Mouse (Mus musculus) testis, adult 2 months (tissue): Measurements from ENCODE around the gene Zfp655. TPM values are rescaled to one million over a fixed set of nuclear protein-coding genes. Genes with fewer than 3 reads are reported as not detected.
"Not testable (repeated sequence)": the region's sequence is repeated elsewhere in the genome, so short reads cannot be mapped to it uniquely, and the experiment has no call there.

ENCODE experiments used
- H3K27ac ChIP-seq: fragments of 200-500 bp; 2 replicates; pipeline ENCODE4 v1.5.1; 2012; ENCODE audit warnings: low read depth, low read length; ENCODE audit not compliant: control insufficient read depth, insufficient read depth
- H3K27me3 ChIP-seq: fragments of 200-500 bp; 2 replicates; pipeline ENCODE4 v1.6.1; 2012; ENCODE audit warnings: mild to moderate bottlenecking, low read length, moderate library complexity; ENCODE audit not compliant: control insufficient read depth, insufficient read depth
- H3K36me3 ChIP-seq: fragments of 200-500 bp; 2 replicates; pipeline ENCODE4 v1.6.1; 2012; ENCODE audit warnings: mild to moderate bottlenecking, low read length; ENCODE audit not compliant: control insufficient read depth, insufficient read depth
- H3K4me1 ChIP-seq: fragments of 200-500 bp; 2 replicates; pipeline ENCODE4 v1.6.1; 2012; ENCODE audit warnings: low read length; ENCODE audit not compliant: control insufficient read depth, insufficient read depth
- H3K4me3 ChIP-seq: fragments of 200-500 bp; 2 replicates; pipeline ENCODE4 v1.5.1; 2012; ENCODE audit warnings: low read depth, mild to moderate bottlenecking, low read length, moderate library complexity, mixed read lengths; ENCODE audit not compliant: control insufficient read depth
- CTCF ChIP-seq: fragments of 200-500 bp; IDR thresholded peaks from 2 replicates; pipeline ENCODE4 v1.5.1; 2012; ENCODE audit warnings: low read depth, mild to moderate bottlenecking, inconsistent platforms, low read length, moderate library complexity; ENCODE audit not compliant: control insufficient read depth, insufficient read depth, insufficient replicate concordance
- POLR2A ChIP-seq: fragments of 200-500 bp; IDR thresholded peaks from 2 replicates; pipeline ENCODE4 v1.6.1; 2012; ENCODE audit warnings: low read depth, mild to moderate bottlenecking, inconsistent platforms, low read length, moderate library complexity; ENCODE audit not compliant: control insufficient read depth
- polyA plus RNA-seq: library from polyadenylated mRNA; depleted of rRNA; stranded (reverse); fragments of >200 nt; gene quantifications from 2 replicates; pipeline ENCODE4 v1.2.3, GENCODE M21; 2012

Gene Zfp655
- polyA plus RNA-seq, 1 experiment = 7.4 TPM

DNA sequence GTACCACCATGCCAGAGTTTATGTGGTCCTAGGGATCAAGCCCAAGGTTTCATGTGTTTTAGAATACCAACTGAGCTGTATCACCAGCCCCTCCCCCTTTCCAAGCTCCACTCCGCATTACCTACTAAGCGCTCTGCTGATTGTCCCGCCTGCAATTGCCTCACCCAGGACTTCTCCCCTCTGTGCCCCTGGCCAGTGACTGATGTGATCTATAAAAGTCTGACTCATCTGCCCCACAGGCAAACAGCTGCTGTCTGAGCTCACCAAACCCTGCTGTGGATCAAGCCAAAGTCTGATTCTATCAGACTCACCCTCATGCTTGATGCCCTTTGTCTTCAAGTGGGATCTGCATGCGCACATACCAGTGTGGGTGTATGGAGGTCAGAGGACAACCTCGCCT is 8.7 kb upstream of the Zfp655 start:
- Histone ChIP-seq H3K27ac (no peak overlapping the region), H3K27me3 (no peaks in the 10 kb centered on the region), H3K36me3 (no peaks in the 10 kb centered on the region; the same call in none of the 2 replicates), H3K4me3 (no peak overlapping the region), H3K4me1 (no peaks in the 10 kb centered on the region)
- TF ChIP-seq CTCF (no peak), POLR2A (no peak)

DNA sequence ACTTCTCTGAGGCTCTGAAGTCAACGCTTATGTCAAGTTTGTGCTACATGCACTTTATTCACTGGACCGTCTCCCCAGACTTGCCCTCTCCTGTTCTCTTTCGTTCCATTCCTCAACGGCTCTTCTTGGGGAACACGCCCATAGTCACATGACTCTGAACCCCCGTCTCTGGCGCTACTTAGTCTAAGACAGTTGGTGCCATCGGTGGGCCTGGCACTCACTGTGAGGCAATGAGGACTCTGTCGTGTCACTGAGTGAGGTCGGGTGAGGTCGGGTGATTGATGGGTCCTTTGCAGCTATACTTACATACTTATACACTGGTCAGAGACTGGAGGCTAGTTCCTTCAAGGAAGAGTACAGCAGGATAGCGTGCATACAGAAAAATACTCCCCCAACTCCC is 8.1 kb upstream of the Zfp655 start:
- H3K36me3 ChIP-seq = no peaks in the 10 kb centered on the region; the same call in none of the 2 replicates

DNA sequence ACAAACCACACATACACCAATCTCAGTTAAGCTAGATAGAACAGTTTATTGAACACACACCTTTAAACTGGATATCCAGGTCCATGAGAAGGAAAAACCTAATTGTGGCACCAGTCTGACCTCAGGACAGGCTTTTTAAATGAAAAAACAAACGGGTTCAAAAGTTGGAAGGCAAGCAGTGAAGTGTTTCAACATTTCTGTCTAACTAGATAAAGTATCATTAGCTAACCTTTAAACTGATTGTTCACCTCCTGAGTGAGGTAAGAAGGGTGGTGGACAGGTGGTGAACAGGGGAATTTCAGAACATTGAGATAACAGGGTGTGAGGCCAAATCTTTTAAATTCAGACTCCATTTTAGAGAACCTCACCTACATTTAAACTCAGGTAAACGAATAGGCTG is 5.1 kb upstream of the Zfp655 start:
- no peak overlapping the region for H3K4me3 ChIP-seq
- H3K27me3 ChIP-seq = no peaks in the 10 kb centered on the region
- H3K36me3 ChIP-seq = no peaks in the 10 kb centered on the region
- no peak for TF ChIP-seq CTCF
- TF ChIP-seq POLR2A = no peak
- H3K27ac ChIP-seq = no peak overlapping the region
- peaks cover 3% of the 10 kb centered on the region; the same call in 1 of the 2 replicates for H3K4me1 ChIP-seq

More for the DNA sequence above, 8.1 kb upstream of the Zfp655 start:
- Histone ChIP-seq H3K27me3 (no peaks in the 10 kb centered on the region), H3K4me1 (no peaks in the 10 kb centered on the region), H3K4me3 (no peak overlapping the region), H3K27ac (no peak overlapping the region)
- TF ChIP-seq CTCF (no peak), POLR2A (no peak)

DNA sequence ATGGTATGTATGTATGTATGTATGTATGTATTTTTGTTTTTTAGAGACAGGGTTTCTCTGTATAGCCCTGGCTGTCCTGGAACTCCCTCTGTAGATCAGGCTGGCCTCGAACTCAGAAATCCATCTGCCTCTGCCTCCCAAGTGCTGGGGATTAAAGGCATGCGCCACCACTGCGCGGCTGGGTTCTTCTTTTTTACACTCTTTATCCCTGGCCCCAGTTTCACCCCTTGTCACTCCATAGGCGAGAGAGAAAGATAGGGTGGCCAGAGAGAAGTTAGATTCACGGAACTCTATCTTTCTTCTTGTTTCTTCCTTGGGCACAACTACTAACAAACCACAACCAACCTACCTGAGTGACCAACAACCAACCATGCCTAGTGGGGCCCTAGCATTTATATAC is 2.2 kb upstream of the Zfp655 start:
- not testable (repeated sequence) for H3K4me3 ChIP-seq, H3K4me1 ChIP-seq, H3K27me3 ChIP-seq, H3K36me3 ChIP-seq, H3K27ac ChIP-seq

DNA sequence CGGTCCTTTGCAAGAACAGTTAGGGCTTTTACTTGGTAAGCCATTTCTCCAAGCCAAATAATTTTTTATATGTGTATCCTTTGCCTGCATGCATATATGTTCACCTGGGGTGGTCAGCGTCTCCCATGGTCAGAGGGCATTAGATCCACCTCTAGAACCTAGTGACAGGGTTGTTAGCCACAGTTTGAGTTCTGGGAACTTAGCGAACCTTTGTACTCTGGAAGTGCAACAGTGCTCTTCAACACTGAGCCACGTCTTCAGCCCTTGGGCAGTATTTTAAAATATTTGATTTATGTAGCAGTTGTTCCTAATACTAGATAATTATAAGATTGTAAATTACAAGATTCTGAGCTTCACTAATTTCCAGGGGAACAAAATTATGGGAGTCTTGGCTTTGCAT is 874 bp upstream of the Zfp655 start:
- H3K36me3 ChIP-seq = no peaks in the 10 kb centered on the region; the same call in none of the 2 replicates
- H3K4me3 ChIP-seq = no peak overlapping the region
- H3K4me1 ChIP-seq = peaks cover 3% of the 10 kb centered on the region
- TF ChIP-seq CTCF (no peak), POLR2A (no peak)
- H3K27ac ChIP-seq = peak overlapping the region; percentile 92; the same call in 1 of the 2 replicates
- no peaks in the 10 kb centered on the region for H3K27me3 ChIP-seq

GRCm38 (mm10) chr5:145231893-145232411 is 437 bp downstream of the Zfp655 start:
- H3K4me3 ChIP-seq = peak overlapping the region; percentile 96
- H3K27me3 ChIP-seq = no peaks in the 10 kb centered on the region
- peaks cover 3% of the 10 kb centered on the region for H3K4me1 ChIP-seq
- peak overlapping the region; percentile 92 for H3K27ac ChIP-seq
- TF ChIP-seq CTCF (no peak), POLR2A (no peak)
- H3K36me3 ChIP-seq = no peaks in the 10 kb centered on the region; the same call in none of the 2 replicates

- Histone ChIP-seq H3K27ac (no peak overlapping the region), H3K36me3 (no peaks in the 10 kb centered on the region; the same call in none of the 2 replicates), H3K4me3 (no peak overlapping the region), H3K27me3 (no peaks in the 10 kb centered on the region), H3K4me1 (peaks cover 3% of the 10 kb centered on the region)
- TF ChIP-seq POLR2A = no peak
These were observed 3.1 kb downstream of the Zfp655 start for GRCm38 (mm10) chr5:145234636-145235035.

- TF ChIP-seq POLR2A = no peak
- H3K27me3 ChIP-seq = no peaks in the 10 kb centered on the region
- H3K36me3 ChIP-seq = no peaks in the 10 kb centered on the region
- no peak overlapping the region for H3K27ac ChIP-seq
- H3K4me1 ChIP-seq = no peaks in the 10 kb centered on the region
- no peak overlapping the region for H3K4me3 ChIP-seq
These were observed 18.0 kb downstream of the Zfp655 start for GRCm38 (mm10) chr5:145249520-145249919.

DNA sequence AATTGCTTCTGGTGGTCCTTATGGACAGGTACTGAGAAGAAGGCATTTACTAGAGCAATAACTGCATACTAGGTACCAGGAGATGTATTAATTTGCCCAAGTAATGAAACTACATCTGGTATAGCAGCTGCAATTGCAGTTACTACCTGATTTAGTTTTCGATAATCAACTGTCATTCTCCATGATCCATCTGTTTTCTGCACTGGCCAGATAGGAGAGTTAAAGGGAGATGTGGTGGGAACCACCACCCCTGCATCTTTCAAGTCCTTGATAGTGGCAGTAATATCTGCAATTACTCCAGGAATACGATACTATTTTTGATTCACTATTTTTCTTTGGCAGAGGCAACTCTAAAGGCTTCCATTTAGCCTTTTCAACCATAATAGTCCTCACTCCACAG is 42.1 kb downstream of the Zfp655 start:
- not testable (repeated sequence) for H3K27ac ChIP-seq, H3K4me1 ChIP-seq, H3K27me3 ChIP-seq, H3K36me3 ChIP-seq, H3K4me3 ChIP-seq
